Mouse (Mus musculus): ENCODE measurements around the gene Mdfi. TPM values are rescaled to one million over a fixed set of nuclear protein-coding genes. Genes with fewer than 3 reads are reported as not detected.

Mdfi gene
- polyA plus RNA-seq, 1 experiment from 2014 or later, result 11.7 TPM

DNA sequence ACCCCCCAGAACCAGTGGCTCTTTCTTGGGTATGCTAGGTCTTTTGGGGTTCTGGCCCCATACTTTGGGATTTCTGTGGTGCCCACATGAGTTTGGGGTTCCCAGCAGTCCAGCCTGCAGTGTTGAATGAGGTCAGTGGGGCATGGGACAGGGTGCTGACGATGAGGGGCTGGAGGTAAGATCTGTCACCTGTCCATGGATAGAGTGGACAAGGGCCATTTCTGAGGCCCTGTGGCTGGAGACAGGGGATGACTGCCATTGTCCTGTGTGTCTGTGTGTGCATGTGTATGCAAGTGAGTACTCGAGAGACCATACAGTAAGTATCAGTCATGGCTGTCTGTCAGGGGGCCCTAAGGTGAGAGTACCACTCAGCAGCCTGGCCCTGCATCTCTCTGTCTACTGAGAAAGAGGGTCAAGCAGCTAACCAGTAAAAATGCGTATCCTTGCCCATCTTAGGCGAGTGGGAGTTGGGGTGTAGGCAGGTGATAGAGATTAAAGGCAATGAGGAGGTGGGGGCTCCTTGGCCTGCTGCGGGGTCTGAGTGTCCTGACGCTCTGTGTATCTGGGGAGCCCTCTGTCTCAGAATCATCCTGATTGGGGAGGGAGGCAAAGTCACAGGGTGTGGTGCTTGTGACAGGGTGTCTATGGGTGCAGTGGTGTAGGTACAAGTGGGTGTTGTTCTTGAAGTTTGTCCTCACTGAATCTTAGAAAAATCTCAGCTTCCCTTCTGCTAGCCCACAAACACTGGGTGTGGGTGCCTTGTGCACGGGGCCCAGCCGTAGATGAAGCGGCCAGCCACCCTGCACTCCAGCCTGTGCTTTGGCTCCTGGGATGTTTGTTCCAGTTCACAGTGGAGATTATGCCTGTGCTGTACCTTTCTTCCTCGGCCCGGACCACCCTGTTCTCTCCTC, 64.8 kb downstream of the Mdfi start:
- no peak for ATAC-seq (ENCODE audit: low FRiP score, low read depth)
- Histone ChIP-seq H3K36me3 (no peaks in the 10 kb centered on the region), H3K4me3 (no peak overlapping the region), H3K9me3 (peaks cover 11% of the 10 kb centered on the region), H3K4me2 (replicated peaks) (no peak overlapping the region), H3K9ac (replicated peaks) (no peak overlapping the region), H3K4me1 (no peaks in the 10 kb centered on the region), H3K27ac (replicated peaks) (no peak overlapping the region), H3K27me3 (peaks cover 3% of the 10 kb centered on the region; the same call in 1 of the 2 replicates)
- WGBS, result 87% methylated on average over 11 of the region's 11 CpGs

DNA sequence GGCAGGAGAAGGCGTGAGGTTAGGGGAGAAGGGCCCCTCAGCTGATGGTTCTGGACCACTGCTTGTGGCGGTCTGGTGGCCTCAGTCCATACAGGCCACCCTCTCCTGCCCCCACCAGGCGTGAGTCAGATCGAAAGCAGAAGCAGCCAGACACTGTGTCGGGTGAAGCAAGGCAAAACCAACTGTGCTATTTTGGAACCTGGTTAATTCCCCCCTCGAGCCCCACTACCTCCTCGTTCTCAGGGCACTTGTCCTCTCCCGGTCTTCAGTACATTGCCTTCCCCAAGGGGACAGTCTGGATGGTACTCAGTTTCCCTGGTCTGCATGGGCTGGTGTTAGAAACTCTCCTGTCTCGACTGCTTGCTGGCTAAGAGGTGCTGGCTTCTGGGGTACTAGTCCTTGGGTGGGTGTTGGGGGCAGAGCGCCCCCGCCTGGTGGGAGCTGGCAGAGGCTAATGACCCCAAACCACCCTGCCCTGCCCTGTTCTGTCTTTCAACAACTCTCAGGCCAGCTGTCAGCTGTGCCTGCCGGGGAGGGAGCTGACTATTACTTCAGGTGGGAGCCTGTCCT, 65.7 kb downstream of the Mdfi start:
- Histone ChIP-seq H3K4me3 (no peak overlapping the region), H3K27ac (replicated peaks) (no peak overlapping the region), H3K9ac (replicated peaks) (no peak overlapping the region), H3K9me3 (peaks cover 11% of the 10 kb centered on the region), H3K4me1 (no peaks in the 10 kb centered on the region), H3K4me2 (replicated peaks) (no peak overlapping the region), H3K27me3 (peaks cover 3% of the 10 kb centered on the region; the same call in 1 of the 2 replicates), H3K36me3 (no peaks in the 10 kb centered on the region)
- ATAC-seq (ENCODE audit: low FRiP score, low read depth), result no peak
- WGBS, result 56% methylated on average over 12 of the region's 12 CpGs

DNA sequence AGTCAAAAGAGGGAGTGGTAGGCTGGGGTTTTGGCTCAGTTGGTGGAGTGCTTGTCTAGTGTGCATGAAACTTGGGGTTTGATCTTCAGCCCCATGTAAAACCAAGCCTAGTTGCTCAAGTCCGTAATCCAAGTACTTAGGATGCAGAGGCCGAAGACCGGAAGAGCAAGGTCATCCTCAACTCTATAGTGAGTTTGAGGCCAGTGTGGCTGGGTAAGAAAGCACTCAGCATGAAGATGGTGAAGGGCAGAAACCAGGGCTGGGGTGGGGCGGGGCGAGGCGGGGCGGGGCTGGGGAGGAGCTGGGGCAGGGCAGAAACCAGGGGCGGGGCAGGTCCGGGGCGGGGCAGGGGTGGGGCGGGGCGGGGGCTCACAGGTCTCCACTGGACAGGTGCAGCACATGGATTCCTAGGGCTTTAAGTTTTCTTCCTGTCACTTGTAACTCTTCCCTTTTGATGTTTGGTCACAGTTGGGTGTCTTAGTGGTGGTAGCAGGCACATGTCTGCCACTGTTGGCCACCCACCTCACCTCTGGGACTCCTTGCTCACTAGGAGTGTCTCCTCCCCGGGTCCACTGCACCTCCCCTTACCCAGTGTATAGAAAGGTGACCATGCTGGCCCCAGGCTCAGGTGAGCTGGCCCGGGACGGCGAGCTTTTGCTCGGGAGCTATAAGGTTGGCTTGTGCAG, 66.9 kb downstream of the Mdfi start:
- ATAC-seq (ENCODE audit: low FRiP score, low read depth), result no peak
- H3K9ac ChIP-seq (replicated peaks), result no peak overlapping the region
- 0 out of 2 replicates have a peak, but pooled peaks cover 4% of the 10 kb centered on the region for H3K4me1 ChIP-seq
- peaks cover 9% of the 10 kb centered on the region for H3K9me3 ChIP-seq
- peaks cover 3% of the 10 kb centered on the region; the same call in 1 of the 2 replicates for H3K27me3 ChIP-seq
- H3K4me3 ChIP-seq, result no peak overlapping the region
- WGBS, result 44% methylated on average over 17 of the region's 17 CpGs
- no peak overlapping the region for H3K4me2 ChIP-seq (replicated peaks)
- no peaks in the 10 kb centered on the region for H3K36me3 ChIP-seq
- no peak overlapping the region for H3K27ac ChIP-seq (replicated peaks)

DNA sequence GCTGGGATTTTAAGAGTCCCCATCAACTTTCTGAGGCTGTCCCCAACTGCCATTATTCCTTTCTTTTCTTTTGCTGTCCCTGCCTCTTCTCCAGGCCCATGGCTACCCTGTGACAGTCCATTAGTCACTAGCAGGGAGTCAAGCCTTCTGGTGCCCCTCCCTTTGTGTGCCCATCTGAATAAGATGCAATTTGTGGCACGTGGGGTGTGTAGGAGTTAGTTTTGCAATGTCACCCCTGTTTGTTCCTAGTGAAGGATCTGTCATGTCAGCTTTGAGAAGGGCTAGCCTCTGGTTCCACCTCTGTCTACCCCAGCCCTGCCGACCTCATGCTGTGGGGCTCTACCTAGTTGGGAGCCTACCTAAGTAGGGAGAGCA, 67.4 kb downstream of the Mdfi start:
- WGBS, result 71% methylated on average over 2 of the region's 2 CpGs
- ATAC-seq (ENCODE audit: low FRiP score, low read depth), result no peak
- peaks cover 3% of the 10 kb centered on the region for H3K9me3 ChIP-seq
- H3K4me1 ChIP-seq, result 0 out of 2 replicates have a peak, but pooled peaks cover 4% of the 10 kb centered on the region
- no peaks in the 10 kb centered on the region for H3K36me3 ChIP-seq
- no peak overlapping the region for H3K4me2 ChIP-seq (replicated peaks)
- no peak overlapping the region for H3K9ac ChIP-seq (replicated peaks)
- no peak overlapping the region for H3K27ac ChIP-seq (replicated peaks)
- H3K4me3 ChIP-seq, result no peak overlapping the region
- H3K27me3 ChIP-seq, result peaks cover 3% of the 10 kb centered on the region; the same call in 1 of the 2 replicates

DNA sequence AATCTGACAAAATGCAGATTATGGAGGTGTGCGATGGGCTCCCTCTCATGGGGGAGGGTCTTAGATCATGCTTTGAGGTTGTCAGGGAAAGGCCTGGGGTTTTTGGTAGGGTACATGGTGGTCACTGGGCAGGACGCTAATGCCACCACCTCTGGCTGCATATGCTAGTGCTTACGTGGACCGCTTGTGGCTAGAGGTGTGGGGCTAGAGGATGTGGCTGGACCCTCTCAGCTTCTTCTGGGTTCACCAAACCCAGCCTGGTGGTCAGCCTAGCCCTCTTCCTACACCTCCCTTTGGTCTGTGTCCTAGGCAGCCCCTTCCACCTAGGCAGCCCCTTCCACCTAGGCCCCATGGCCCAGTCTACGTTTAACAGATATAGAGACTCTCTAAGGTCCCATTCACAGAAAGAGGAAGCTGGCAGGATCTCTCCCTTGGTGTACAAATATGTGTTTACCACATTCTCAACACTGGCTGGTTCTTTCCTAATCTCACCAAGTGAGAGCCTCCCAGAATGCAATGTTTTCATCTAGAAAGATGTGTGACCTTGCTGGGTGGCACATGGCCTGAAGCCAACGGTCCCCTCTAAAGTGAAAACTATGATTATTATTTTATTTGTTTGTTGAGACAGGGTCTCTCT, 68.0 kb downstream of the Mdfi start:
- no peaks in the 10 kb centered on the region for H3K9me3 ChIP-seq
- peaks cover 3% of the 10 kb centered on the region; the same call in 1 of the 2 replicates for H3K27me3 ChIP-seq
- 0 out of 2 replicates have a peak, but pooled peaks cover 4% of the 10 kb centered on the region for H3K4me1 ChIP-seq
- H3K4me2 ChIP-seq (replicated peaks), result no peak overlapping the region
- H3K9ac ChIP-seq (replicated peaks), result no peak overlapping the region
- no peak overlapping the region for H3K4me3 ChIP-seq
- no peaks in the 10 kb centered on the region for H3K36me3 ChIP-seq
- H3K27ac ChIP-seq (replicated peaks), result no peak overlapping the region
- no peak for ATAC-seq (ENCODE audit: low FRiP score, low read depth)
- 93% methylated on average over 6 of the region's 6 CpGs for WGBS

DNA sequence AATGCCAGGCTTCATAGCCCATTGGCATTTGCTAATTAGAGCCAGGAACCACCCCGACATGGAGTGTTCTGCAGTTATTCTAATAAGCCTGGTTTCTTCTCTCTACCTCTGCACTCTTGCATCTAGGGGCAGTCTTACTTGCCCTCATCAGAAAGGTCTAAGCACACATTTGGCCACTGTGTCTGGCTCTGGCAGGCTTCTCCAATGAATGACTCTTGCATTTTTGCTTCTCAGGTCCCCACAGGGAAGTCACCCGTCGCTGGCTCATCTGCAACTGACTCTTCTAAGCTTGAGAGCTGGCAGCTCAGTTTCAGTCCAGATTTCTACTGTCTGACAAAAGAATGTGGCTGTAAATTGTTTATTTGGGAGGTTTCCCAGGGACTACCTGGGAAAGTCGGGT, 68.5 kb downstream of the Mdfi start:
- ATAC-seq (ENCODE audit: low FRiP score, low read depth), result no peak
- Histone ChIP-seq H3K27me3 (peaks cover 3% of the 10 kb centered on the region; the same call in 1 of the 2 replicates), H3K36me3 (no peaks in the 10 kb centered on the region), H3K27ac (replicated peaks) (no peak overlapping the region), H3K9me3 (no peaks in the 10 kb centered on the region), H3K4me3 (no peak overlapping the region), H3K4me1 (0 out of 2 replicates have a peak, but pooled peaks cover 4% of the 10 kb centered on the region), H3K9ac (replicated peaks) (no peak overlapping the region), H3K4me2 (replicated peaks) (no peak overlapping the region)
- WGBS, result 81% methylated on average over 4 of the region's 4 CpGs

Other genes starting within 250 kb of the Mdfi start
- 30.8 and 31.5 TPM in 2 replicates for gene Bysl, start 223.2 kb downstream of the Mdfi start, polyA plus RNA-seq (2016; fragmentation: Nextera tagmentation; extraction: Ambion mirVana)
- gene Med20, start 223.1 kb downstream of the Mdfi start, polyA plus RNA-seq (2016; fragmentation: Nextera tagmentation; extraction: Ambion mirVana), result 39.5 and 41.0 TPM in 2 replicates
- gene Gm20517, start 223.1 kb downstream of the Mdfi start, polyA plus RNA-seq (2016; fragmentation: Nextera tagmentation; extraction: Ambion mirVana), result 2.2 and 2.5 TPM in 2 replicates
- 10.5 and 11.9 TPM in 2 replicates for gene Usp49, start 204.0 kb downstream of the Mdfi start, polyA plus RNA-seq (2016; fragmentation: Nextera tagmentation; extraction: Ambion mirVana)
- 337 and 352 TPM in 2 replicates for gene Tomm6, start 146.3 kb downstream of the Mdfi start, polyA plus RNA-seq (2016; fragmentation: Nextera tagmentation; extraction: Ambion mirVana)
- 18.8 and 19.4 TPM in 2 replicates for gene Frs3, start 145.7 kb downstream of the Mdfi start, polyA plus RNA-seq (2016; fragmentation: Nextera tagmentation; extraction: Ambion mirVana)
- 0.34 and 0.41 TPM in 2 replicates for gene Gm21981, start 140.2 kb downstream of the Mdfi start, polyA plus RNA-seq (2016; fragmentation: Nextera tagmentation; extraction: Ambion mirVana)
- 0.57 and 1.3 TPM in 2 replicates for gene Prickle4, start 140.0 kb downstream of the Mdfi start, polyA plus RNA-seq (2016; fragmentation: Nextera tagmentation; extraction: Ambion mirVana)
- not detected in 2 replicates for gene Pgc, start 107.8 kb downstream of the Mdfi start, polyA plus RNA-seq (2016; fragmentation: Nextera tagmentation; extraction: Ambion mirVana)
- gene Tfeb, start 97.7 kb downstream of the Mdfi start, polyA plus RNA-seq (2016; fragmentation: Nextera tagmentation; extraction: Ambion mirVana), result 3.0 and 3.1 TPM in 2 replicates
- gene Foxp4, start 90.0 kb upstream of the Mdfi start, polyA plus RNA-seq (2016; fragmentation: Nextera tagmentation; extraction: Ambion mirVana), result 34.5 and 35.3 TPM in 2 replicates
- not detected in 2 replicates for gene 1700122O11Rik, start 203.6 kb upstream of the Mdfi start, polyA plus RNA-seq (2016; fragmentation: Nextera tagmentation; extraction: Ambion mirVana)